Mouse (Mus musculus): ENCODE measurements around the gene Zfp429. TPM values are rescaled to one million over a fixed set of nuclear protein-coding genes. Genes with fewer than 3 reads are reported as not detected.

Gene Zfp429
- polyA plus RNA-seq, 1 experiment from 2014 or later = 5.9 TPM

DNA sequence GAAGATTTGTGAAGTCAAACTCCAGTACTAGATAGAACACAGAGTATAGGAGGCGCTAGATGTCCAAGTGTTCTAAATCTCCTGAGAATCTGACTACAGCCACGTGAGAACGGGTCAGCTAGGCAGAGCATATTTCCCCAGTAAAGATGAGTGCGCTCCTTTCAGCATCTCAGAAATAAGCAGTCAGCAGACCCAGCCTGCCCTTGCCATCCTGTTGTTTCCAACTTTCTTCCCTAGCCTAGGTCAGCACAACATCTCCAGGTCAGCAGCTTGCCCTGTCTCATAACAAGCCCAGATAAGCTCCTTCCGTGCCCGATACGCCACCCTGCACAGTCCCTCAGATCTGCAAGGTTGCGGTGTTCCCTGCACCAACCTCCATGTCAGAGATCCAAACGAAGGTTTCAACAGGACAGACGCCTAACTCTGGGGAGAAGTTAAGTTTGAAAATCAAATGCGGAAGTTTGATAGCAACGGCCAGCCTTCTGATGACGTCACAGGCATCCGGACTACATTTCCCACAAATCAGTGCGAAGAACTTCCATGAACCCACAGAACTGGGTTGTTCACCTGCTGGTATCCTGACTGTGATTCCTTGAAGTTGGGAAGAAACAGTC, 39.4 kb downstream of the Zfp429 start, which contains the start of the genes Gm28044 and Zfp953:
Gene Gm28044, minus strand, starts transcription at position 406 of the 614 bp plus-strand sequence.
Gene Zfp953, minus strand, starts transcription at position 475 of the 614 bp plus-strand sequence.
- no peaks in the 10 kb centered on the region for H3K36me3 ChIP-seq
- H3K27ac ChIP-seq = peak within 1 kb of the TSS; percentile 86
- H3K9me3 ChIP-seq = no peaks in the 10 kb centered on the region
- WGBS = under 1% methylated on average over 15 of the region's 15 CpGs
- H3K4me1 ChIP-seq (replicated peaks) = peaks cover 14% of the 10 kb centered on the region
- peak within 1 kb of the TSS; percentile 67 for H3K4me3 ChIP-seq
- no peaks in the 10 kb centered on the region for H3K27me3 ChIP-seq (ENCODE audit: insufficient read depth, poor library complexity, severe bottlenecking)
- peak; percentile 83 for DNase-seq (ENCODE audit: low spot score)

DNA sequence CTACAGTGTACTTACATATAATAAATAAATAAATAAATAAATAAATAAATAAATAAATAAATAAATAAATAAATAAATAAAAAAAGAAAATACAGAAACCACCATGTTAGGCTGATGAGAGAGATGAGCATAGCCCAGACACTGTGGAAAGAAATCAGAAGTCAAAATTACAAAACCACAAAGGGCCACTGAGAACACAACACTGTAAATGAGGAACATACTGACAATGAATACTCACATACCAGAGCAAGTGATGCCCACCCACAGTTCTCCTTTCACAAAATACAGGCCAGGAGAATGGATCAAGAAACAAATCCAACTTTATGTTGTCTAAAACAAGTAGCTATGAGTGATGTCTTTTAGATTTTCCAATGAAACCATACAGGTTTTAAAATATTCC, 47.8 kb downstream of the Zfp429 start:
- DNase-seq (ENCODE audit: low spot score) = no peak
- no peak overlapping the region for H3K4me3 ChIP-seq
- no peaks in the 10 kb centered on the region for H3K9me3 ChIP-seq
- no peaks in the 10 kb centered on the region for H3K4me1 ChIP-seq (replicated peaks)
- H3K36me3 ChIP-seq = no peaks in the 10 kb centered on the region
- H3K27ac ChIP-seq = no peak overlapping the region
- no peaks in the 10 kb centered on the region for H3K27me3 ChIP-seq (ENCODE audit: insufficient read depth, poor library complexity, severe bottlenecking)

DNA sequence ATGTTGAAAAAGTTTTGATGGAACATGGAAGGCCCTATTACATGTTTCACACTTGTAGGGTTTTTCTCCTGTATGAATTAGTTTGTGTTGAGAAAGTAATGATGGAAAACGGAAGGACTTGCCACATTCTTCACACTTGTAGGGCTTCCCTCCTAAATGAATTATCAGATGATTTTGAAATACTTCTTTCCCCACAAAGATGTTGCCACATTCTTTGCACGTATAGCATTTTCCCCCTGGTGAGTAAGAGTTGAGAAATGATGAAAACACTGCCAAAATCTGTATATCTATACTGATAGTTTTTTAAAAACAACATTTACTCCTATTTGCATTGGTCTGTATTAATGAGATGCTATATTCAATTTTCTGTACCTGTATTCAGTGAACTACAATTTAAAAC, 56.2 kb downstream of the Zfp429 start:
- no peak overlapping the region for H3K27ac ChIP-seq
- no peak for DNase-seq (ENCODE audit: low spot score)
- no peaks in the 10 kb centered on the region for H3K4me1 ChIP-seq (replicated peaks)
- 89% methylated on average over 2 of the region's 2 CpGs for WGBS
- no peak overlapping the region for H3K4me3 ChIP-seq
- H3K27me3 ChIP-seq (ENCODE audit: insufficient read depth, poor library complexity, severe bottlenecking) = no peaks in the 10 kb centered on the region
- peaks cover 9% of the 10 kb centered on the region; the same call in 1 of the 2 replicates for H3K36me3 ChIP-seq
- no peaks in the 10 kb centered on the region for H3K9me3 ChIP-seq

Other genes starting within 250 kb of the Zfp429 start
- 5.5 and 6.0 TPM in 2 replicates for gene Rsl1, start 226.6 kb downstream of the Zfp429 start, polyA plus RNA-seq (2016; fragmentation: Nextera tagmentation; extraction: Ambion mirVana)
- 0.78 and 0.97 TPM in 2 replicates for gene Zfp455, start 205.3 kb downstream of the Zfp429 start, polyA plus RNA-seq (2016; fragmentation: Nextera tagmentation; extraction: Ambion mirVana)
- gene Zfp458, start 121.4 kb downstream of the Zfp429 start, polyA plus RNA-seq (2016; fragmentation: Nextera tagmentation; extraction: Ambion mirVana) = 1.5 and 2.0 TPM in 2 replicates
- gene Zfp457, start 93.3 kb downstream of the Zfp429 start, polyA plus RNA-seq (2016; fragmentation: Nextera tagmentation; extraction: Ambion mirVana) = 0.27 and 0.52 TPM in 2 replicates
- 1.1 and 1.5 TPM in 2 replicates for gene Zfp595, start 67.2 kb downstream of the Zfp429 start, polyA plus RNA-seq (2016; fragmentation: Nextera tagmentation; extraction: Ambion mirVana)
- gene Gm28044, start 39.3 kb downstream of the Zfp429 start, polyA plus RNA-seq (2016; fragmentation: Nextera tagmentation; extraction: Ambion mirVana) = not detected in 2 replicates
- 0.68 and 0.69 TPM in 2 replicates for gene Zfp953, start 39.2 kb downstream of the Zfp429 start, polyA plus RNA-seq (2016; fragmentation: Nextera tagmentation; extraction: Ambion mirVana)
- gene Gm28041, start 24.1 kb downstream of the Zfp429 start, polyA plus RNA-seq (2016; fragmentation: Nextera tagmentation; extraction: Ambion mirVana) = not detected in 2 replicates
- 0.73 and 0.93 TPM in 2 replicates for gene Zfp456, start 24.0 kb downstream of the Zfp429 start, polyA plus RNA-seq (2016; fragmentation: Nextera tagmentation; extraction: Ambion mirVana)
- gene Zfp459, start 21.6 kb upstream of the Zfp429 start, polyA plus RNA-seq (2016; fragmentation: Nextera tagmentation; extraction: Ambion mirVana) = 0.92 and 1.7 TPM in 2 replicates
- gene Zfp874a, start 51.8 kb upstream of the Zfp429 start, polyA plus RNA-seq (2016; fragmentation: Nextera tagmentation; extraction: Ambion mirVana) = 5.7 and 7.2 TPM in 2 replicates
- gene Zfp874b, start 84.4 kb upstream of the Zfp429 start, polyA plus RNA-seq (2016; fragmentation: Nextera tagmentation; extraction: Ambion mirVana) = 1.4 and 1.5 TPM in 2 replicates
- 12.9 and 14.2 TPM in 2 replicates for gene Zfp58, start 100.7 kb upstream of the Zfp429 start, polyA plus RNA-seq (2016; fragmentation: Nextera tagmentation; extraction: Ambion mirVana)
- gene Gm26965, start 126.3 kb upstream of the Zfp429 start, polyA plus RNA-seq (2016; fragmentation: Nextera tagmentation; extraction: Ambion mirVana) = not detected in 2 replicates
- 26.5 and 26.6 TPM in 2 replicates for gene Zfp87, start 126.4 kb upstream of the Zfp429 start, polyA plus RNA-seq (2016; fragmentation: Nextera tagmentation; extraction: Ambion mirVana)
- 15.1 and 15.4 TPM in 2 replicates for gene Zfp748, start 154.0 kb upstream of the Zfp429 start, polyA plus RNA-seq (2016; fragmentation: Nextera tagmentation; extraction: Ambion mirVana)
- 2.2 and 3.5 TPM in 2 replicates for gene Zfp729b, start 209.9 kb upstream of the Zfp429 start, polyA plus RNA-seq (2016; fragmentation: Nextera tagmentation; extraction: Ambion mirVana)
- gene Gm49345, start 237.9 kb upstream of the Zfp429 start, polyA plus RNA-seq (2016; fragmentation: Nextera tagmentation; extraction: Ambion mirVana) = not detected in 2 replicates
- 1.5 and 2.2 TPM in 2 replicates for gene Zfp729a, start 238.0 kb upstream of the Zfp429 start, polyA plus RNA-seq (2016; fragmentation: Nextera tagmentation; extraction: Ambion mirVana)